Mouse (Mus musculus) C2C12 (cell line): ENCODE measurements around the gene Smarcal1. TPM values are rescaled to one million over a fixed set of nuclear protein-coding genes. Genes with fewer than 3 reads are reported as not detected.
A peak's percentile ranks its signal among the peaks of the same experiment; 100 is the strongest.

Experiments
- H3K27me3 ChIP-seq: one replicate; pipeline ENCODE4 v1.6.1; 2011; ENCODE audit not compliant: control insufficient read depth, insufficient read depth, insufficient read length
- H3K36me3 ChIP-seq: one replicate; pipeline ENCODE4 v1.6.1; 2011; ENCODE audit not compliant: control insufficient read depth, insufficient read depth
- H3K4me3 ChIP-seq: one replicate; pipeline ENCODE4 v1.5.1; 2011; ENCODE audit warnings: mild to moderate bottlenecking, control low read depth; ENCODE audit not compliant: poor library complexity, insufficient read depth, severe bottlenecking
- H3K79me2 ChIP-seq: one replicate; pipeline ENCODE4 v1.6.1; 2011; ENCODE audit not compliant: control insufficient read depth, insufficient read depth
- H3K79me3 ChIP-seq: one replicate; pipeline ENCODE4 v1.6.1; 2011; ENCODE audit warnings: low read depth, control low read depth
- H3ac ChIP-seq: one replicate; pipeline ENCODE3; 2011; ENCODE audit warnings: low read depth; ENCODE audit not compliant: control insufficient read depth, insufficient read length
- CEBPB ChIP-seq: IDR thresholded peaks from one replicate; pipeline ENCODE4 v1.6.1; 2011; ENCODE audit warnings: low read depth, mild to moderate bottlenecking, control low read depth, moderate library complexity
- CTCF ChIP-seq: IDR thresholded peaks from one replicate; pipeline ENCODE4 v1.5.1; 2011; ENCODE audit not compliant: control insufficient read depth, insufficient read depth, insufficient read length
- FOSL1 ChIP-seq: IDR thresholded peaks from one replicate; pipeline ENCODE4 v1.8.0; 2011; ENCODE audit warnings: mild to moderate bottlenecking, low read length; ENCODE audit not compliant: poor library complexity, insufficient read depth, severe bottlenecking
- MAX ChIP-seq: IDR thresholded peaks from one replicate; pipeline ENCODE4 v1.6.1; 2011; ENCODE audit warnings: mild to moderate bottlenecking, control low read depth
- MYOD1 ChIP-seq: IDR thresholded peaks from one replicate; pipeline ENCODE4 v1.6.1; 2011; ENCODE audit warnings: low read depth; ENCODE audit not compliant: control insufficient read depth, insufficient read length
- MYOG ChIP-seq: IDR thresholded peaks from one replicate; pipeline ENCODE4 v1.6.1; 2011; ENCODE audit not compliant: control insufficient read depth, insufficient read length; ENCODE audit errors: extremely low read depth
- USF1 ChIP-seq: IDR thresholded peaks from one replicate; pipeline ENCODE4 v1.6.1; 2011; ENCODE audit warnings: low read depth, mild to moderate bottlenecking, control low read depth, moderate library complexity
- polyA plus RNA-seq: library from polyadenylated mRNA; unstranded; fragments of >200 nt; fragmentation: generic; extraction: Trizol; gene quantifications from one replicate; pipeline ENCODE4 v1.2.1, GENCODE M21; 2012; ENCODE audit warnings: missing spikeins

Gene Smarcal1
- polyA plus RNA-seq, 1 experiment = 15.3 TPM

GRCm38 (mm10) chr1:72583906-72584305 lies 855 bp downstream of the Smarcal1 start:
- Histone ChIP-seq H3K79me3 (peaks cover 4% of the 10 kb centered on the region), H3ac (peak overlapping the region; percentile 19), H3K4me3 (peak overlapping the region; percentile 35), H3K27me3 (no peaks in the 10 kb centered on the region), H3K79me2 (peaks cover 17% of the 10 kb centered on the region), H3K36me3 (no peaks in the 10 kb centered on the region)
- TF ChIP-seq MYOG (no peak), MAX (no peak), FOSL1 (no peak), USF1 (no peak), MYOD1 (no peak), CEBPB (no peak), CTCF (no peak)

- Histone ChIP-seq H3K36me3 (peaks cover 13% of the 10 kb centered on the region), H3ac (no peak overlapping the region), H3K4me3 (no peak overlapping the region), H3K79me3 (peaks cover 4% of the 10 kb centered on the region), H3K27me3 (no peaks in the 10 kb centered on the region), H3K79me2 (peaks cover 17% of the 10 kb centered on the region)
- no peak for TF ChIP-seq CTCF
- TF ChIP-seq MAX = no peak
- no peak for TF ChIP-seq USF1
- no peak for TF ChIP-seq MYOG
- TF ChIP-seq FOSL1 = no peak
- TF ChIP-seq CEBPB = no peak
- no peak for TF ChIP-seq MYOD1
Measured at GRCm38 (mm10) chr1:72585971-72586875, 3.2 kb downstream of the Smarcal1 start.

- H3K27me3 ChIP-seq = no peaks in the 10 kb centered on the region
- no peak overlapping the region for H3ac ChIP-seq
- no peak overlapping the region for H3K4me3 ChIP-seq
- TF ChIP-seq CEBPB = no peak
- no peak for TF ChIP-seq MYOG
- no peak for TF ChIP-seq MYOD1
- TF ChIP-seq CTCF = no peak
- no peak for TF ChIP-seq MAX
- no peak for TF ChIP-seq FOSL1
- no peak for TF ChIP-seq USF1
- H3K79me2 ChIP-seq = peaks cover 17% of the 10 kb centered on the region
- H3K79me3 ChIP-seq = peaks cover 4% of the 10 kb centered on the region
- peaks cover 21% of the 10 kb centered on the region for H3K36me3 ChIP-seq
Measured at GRCm38 (mm10) chr1:72587532-72587931, 4.5 kb downstream of the Smarcal1 start.

GRCm38 (mm10) chr1:72588763-72589162 lies 5.7 kb downstream of the Smarcal1 start:
- H3K36me3 ChIP-seq = peaks cover 21% of the 10 kb centered on the region

GRCm38 (mm10) chr1:72590636-72591035 lies 7.6 kb downstream of the Smarcal1 start:
- TF ChIP-seq CEBPB (no peak), MAX (no peak), MYOD1 (no peak), MYOG (no peak), FOSL1 (no peak), CTCF (no peak), USF1 (no peak)
- H3K27me3 ChIP-seq = no peaks in the 10 kb centered on the region
- no peaks in the 10 kb centered on the region for H3K79me2 ChIP-seq
- H3K79me3 ChIP-seq = no peaks in the 10 kb centered on the region
- H3ac ChIP-seq = no peak overlapping the region
- peaks cover 30% of the 10 kb centered on the region for H3K36me3 ChIP-seq
- no peak overlapping the region for H3K4me3 ChIP-seq

More at GRCm38 (mm10) chr1:72588763-72589162, 5.7 kb downstream of the Smarcal1 start:
- Histone ChIP-seq H3K79me2 (peaks cover 15% of the 10 kb centered on the region), H3ac (no peak overlapping the region), H3K79me3 (peaks cover 4% of the 10 kb centered on the region), H3K4me3 (no peak overlapping the region), H3K27me3 (no peaks in the 10 kb centered on the region)
- TF ChIP-seq MYOD1 (no peak), USF1 (no peak), FOSL1 (no peak), CEBPB (no peak), CTCF (no peak), MAX (no peak), MYOG (no peak)

- H3K36me3 ChIP-seq = peaks cover 44% of the 10 kb centered on the region
- no peak overlapping the region for H3K4me3 ChIP-seq
- TF ChIP-seq CTCF (no peak), USF1 (no peak), MYOD1 (no peak), MAX (no peak), CEBPB (no peak), MYOG (no peak), FOSL1 (no peak)
- H3K79me3 ChIP-seq = no peaks in the 10 kb centered on the region
- no peaks in the 10 kb centered on the region for H3K27me3 ChIP-seq
- H3K79me2 ChIP-seq = no peaks in the 10 kb centered on the region
- H3ac ChIP-seq = no peak overlapping the region
Measured at GRCm38 (mm10) chr1:72592350-72592749, 9.3 kb downstream of the Smarcal1 start.
